Mouse (Mus musculus) MEL (cell line): ENCODE measurements around the gene Stat4. TPM values are rescaled to one million over a fixed set of nuclear protein-coding genes. Genes with fewer than 3 reads are reported as not detected.

Experiments
- DNase-seq: peaks from one replicate; pipeline ENCODE4 v3.0.0; 2011; ENCODE audit warnings: low read depth, low spot score
- H3K27ac ChIP-seq: 2 replicates; pipeline ENCODE4 v1.5.1; 2012; ENCODE audit warnings: low read depth, mild to moderate bottlenecking, control low read depth, low read length, moderate library complexity; ENCODE audit not compliant: control insufficient read depth
- H3K27me3 ChIP-seq, 2 experiments: fragments of 150-350 bp in 1 of 2; sonication (generic) in 1 of 2; 2 replicates each; pipeline ENCODE4 v1.6.1; 2012; ENCODE audit warnings: low read length in 2 of 2, mild to moderate bottlenecking in 2 of 2, improper control_type of control experiment in 1 of 2, moderate library complexity in 1 of 2; ENCODE audit not compliant: insufficient read depth in 2 of 2, control insufficient read depth in 1 of 2
- H3K36me3 ChIP-seq, 2 experiments: 2 replicates each; pipeline ENCODE4 v1.6.1; 2012 to 2014; ENCODE audit warnings: low read length in 2 of 2, improper control_type of control experiment in 1 of 2, inconsistent platforms in 1 of 2, mild to moderate bottlenecking in 1 of 2; ENCODE audit not compliant: insufficient read depth in 2 of 2, control insufficient read depth in 1 of 2
- H3K4me1 ChIP-seq, 2 experiments: fragments of 150-350 bp in 1 of 2; sonication (generic) in 1 of 2; 2 replicates each; pipeline ENCODE4 v1.6.1; 2012; ENCODE audit warnings: low read length in 2 of 2, improper control_type of control experiment in 1 of 2, mild to moderate bottlenecking in 1 of 2; ENCODE audit not compliant: insufficient read depth in 2 of 2, control insufficient read depth in 1 of 2
- H3K4me3 ChIP-seq, 2 experiments: fragments of 150-350 bp in 1 of 2; sonication (generic) in 1 of 2; 2 replicates each; pipeline ENCODE4 v1.5.1; 2012; ENCODE audit warnings: low read depth in 2 of 2, low read length in 2 of 2, mild to moderate bottlenecking in 2 of 2, moderate library complexity in 2 of 2, control low read depth in 1 of 2, improper control_type of control experiment in 1 of 2; ENCODE audit not compliant: control insufficient read depth in 1 of 2, insufficient read depth in 1 of 2
- H3K79me2 ChIP-seq: 2 replicates; pipeline ENCODE4 v1.6.1; 2012; ENCODE audit warnings: mild to moderate bottlenecking, low read length, moderate library complexity; ENCODE audit not compliant: control insufficient read depth, poor library complexity, insufficient read depth
- H3K9ac ChIP-seq: 2 replicates; pipeline ENCODE4 v1.6.1; 2012; ENCODE audit warnings: low read depth, mild to moderate bottlenecking, control low read depth, low read length, moderate library complexity; ENCODE audit not compliant: control insufficient read depth, poor library complexity, severe bottlenecking
- H3K9me3 ChIP-seq: fragments of 150-350 bp; sonication (generic); replicated peaks from 2 replicates; pipeline ENCODE4 v1.6.1; 2012; ENCODE audit warnings: mild to moderate bottlenecking, low read length, improper control_type of control experiment, moderate library complexity; ENCODE audit not compliant: insufficient read depth
- BHLHE40 ChIP-seq: IDR thresholded peaks from 2 replicates; pipeline ENCODE4 v1.6.1; 2012; ENCODE audit warnings: low read depth, mild to moderate bottlenecking, inconsistent platforms, low read length, improper control_type of control experiment, borderline replicate concordance
- CHD1 ChIP-seq: IDR thresholded peaks from 2 replicates; pipeline ENCODE4 v1.6.1; 2012; ENCODE audit warnings: low read depth, mild to moderate bottlenecking, inconsistent platforms, low read length, improper control_type of control experiment
- CHD2 ChIP-seq: IDR thresholded peaks from 2 replicates; pipeline ENCODE4 v1.6.1; 2011; ENCODE audit warnings: low read length, improper control_type of control experiment
- CTCF ChIP-seq, 3 experiments: IDR thresholded peaks in 2 of 3; conservative IDR thresholded peaks in 1 of 3; 2 replicates each; pipeline ENCODE4 v1.5.1; 2011 to 2012; ENCODE audit warnings: low read length in 3 of 3, low read depth in 2 of 3, mild to moderate bottlenecking in 2 of 3, improper control_type of control experiment in 1 of 3, inconsistent platforms in 1 of 3, mixed read lengths in 1 of 3, moderate library complexity in 1 of 3; ENCODE audit not compliant: control insufficient read depth in 1 of 3, insufficient read depth in 1 of 3, poor library complexity in 1 of 3, severe bottlenecking in 1 of 3
- ELF1 ChIP-seq: IDR thresholded peaks from 2 replicates; pipeline ENCODE4 v1.6.1; 2014; ENCODE audit warnings: low read depth, mild to moderate bottlenecking, inconsistent platforms, low read length, improper control_type of control experiment, moderate library complexity
- GATA1 ChIP-seq: IDR thresholded peaks from 2 replicates; pipeline ENCODE4 v1.6.1; 2011; ENCODE audit warnings: low read depth, low read length, improper control_type of control experiment
- HCFC1 ChIP-seq: IDR thresholded peaks from 2 replicates; pipeline ENCODE4 v1.6.1; 2012; ENCODE audit warnings: low read depth, mild to moderate bottlenecking, inconsistent platforms, low read length, improper control_type of control experiment, moderate library complexity
- MAX ChIP-seq: IDR thresholded peaks from 2 replicates; pipeline ENCODE4 v1.6.1; 2011; ENCODE audit warnings: low read length, improper control_type of control experiment
- MAZ ChIP-seq: IDR thresholded peaks from 2 replicates; pipeline ENCODE4 v1.6.1; 2012; ENCODE audit warnings: low read depth, mild to moderate bottlenecking, inconsistent platforms, low read length, improper control_type of control experiment
- MEF2A ChIP-seq: IDR thresholded peaks from 2 replicates; pipeline ENCODE4 v1.6.1; 2014; ENCODE audit warnings: low read depth, mild to moderate bottlenecking, inconsistent platforms, low read length, improper control_type of control experiment; ENCODE audit not compliant: poor library complexity, insufficient replicate concordance, severe bottlenecking; ENCODE audit errors: extremely low read depth
- NELFE ChIP-seq: IDR thresholded peaks from 2 replicates; pipeline ENCODE4 v1.6.1; 2011; ENCODE audit warnings: low read depth, low read length, improper control_type of control experiment
- POLR2A ChIP-seq, 2 experiments: IDR thresholded peaks; 2 replicates each; pipeline ENCODE4 v1.6.1; 2011 to 2012; ENCODE audit warnings: low read length in 2 of 2, mild to moderate bottlenecking in 2 of 2, control low read depth in 1 of 2, improper control_type of control experiment in 1 of 2, low read depth in 1 of 2, moderate library complexity in 1 of 2; ENCODE audit not compliant: control insufficient read depth in 1 of 2, insufficient read depth in 1 of 2, poor library complexity in 1 of 2
- POLR2AphosphoS2 ChIP-seq: IDR thresholded peaks from 2 replicates; pipeline ENCODE4 v1.6.1; 2011; ENCODE audit warnings: low read length, improper control_type of control experiment
- POLR2AphosphoS5 ChIP-seq: IDR thresholded peaks from 2 replicates; pipeline ENCODE4 v1.6.1; 2012; ENCODE audit warnings: low read depth, borderline replicate concordance, mild to moderate bottlenecking, inconsistent platforms, low read length, moderate library complexity, mixed read lengths
- RAD21 ChIP-seq: IDR thresholded peaks from 2 replicates; pipeline ENCODE4 v1.6.1; 2011; ENCODE audit warnings: mild to moderate bottlenecking, low read depth, low read length, improper control_type of control experiment
- RCOR1 ChIP-seq: IDR thresholded peaks from 2 replicates; pipeline ENCODE4 v1.6.1; 2012; ENCODE audit warnings: low read depth, mild to moderate bottlenecking, inconsistent platforms, low read length, improper control_type of control experiment
- SIN3A ChIP-seq: IDR thresholded peaks from 2 replicates; pipeline ENCODE4 v1.6.1; 2012; ENCODE audit warnings: low read length, improper control_type of control experiment, inconsistent platforms
- SMC3 ChIP-seq: IDR thresholded peaks from 2 replicates; pipeline ENCODE4 v1.6.1; 2011; ENCODE audit warnings: low read depth, low read length, improper control_type of control experiment
- TBP ChIP-seq: IDR thresholded peaks from 2 replicates; pipeline ENCODE4 v1.8.0; 2011; ENCODE audit warnings: low read depth, low read length, improper control_type of control experiment
- ZC3H11A ChIP-seq: IDR thresholded peaks from 2 replicates; pipeline ENCODE4 v1.6.1; 2012; ENCODE audit warnings: low read depth, mild to moderate bottlenecking, inconsistent platforms, low read length, improper control_type of control experiment
- ZKSCAN1 ChIP-seq: IDR thresholded peaks from 2 replicates; pipeline ENCODE4 v1.6.1; 2012; ENCODE audit warnings: low read depth, mild to moderate bottlenecking, inconsistent platforms, low read length, improper control_type of control experiment, moderate library complexity
- polyA plus RNA-seq, 2 experiments: library from polyadenylated mRNA; stranded (reverse) in 1 of 2; unstranded in 1 of 2; fragments of >175 nt in 1 of 2; fragments of >200 nt in 1 of 2; gene quantifications; 2 replicates each; pipeline versions ENCODE4 v1.2.1 to v1.2.4; 2012; ENCODE audit warnings: low replicate concordance in 2 of 2, low read depth in 1 of 2; ENCODE audit not compliant: insufficient read length in 2 of 2, insufficient read depth in 1 of 2, missing spikeins in 1 of 2
- total RNA-seq: library from RNA; depleted of rRNA; stranded (reverse); fragments of 300-350 nt; gene quantifications from 2 replicates; pipeline ENCODE4 v1.2.3, GENCODE M21; 2012

Gene Stat4
- total and polyA plus RNA-seq, 3 experiments: not detected

DNA sequence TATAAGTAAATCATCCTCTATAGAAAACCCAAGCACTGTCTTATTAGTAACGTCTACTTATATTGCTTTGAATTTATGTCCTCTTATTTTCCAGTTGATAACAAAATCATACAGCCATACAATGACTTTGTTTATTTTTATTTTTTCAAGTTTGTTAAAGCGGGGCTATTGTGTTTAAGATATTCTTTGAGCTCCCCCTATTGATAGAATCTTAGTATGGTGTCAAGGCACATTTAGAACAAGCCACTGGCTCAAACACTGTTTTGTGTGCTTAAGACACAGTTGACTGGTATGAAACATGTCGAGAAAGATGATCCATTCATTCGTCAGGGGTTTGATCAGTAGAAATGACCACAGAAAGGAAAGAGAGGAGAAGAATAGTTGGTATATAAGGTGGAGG lies 99.3 kb downstream of the Stat4 start:
- no peak overlapping the region for H3K4me3 ChIP-seq
- H3K9me3 ChIP-seq: no peaks in the 10 kb centered on the region
- no peak overlapping the region for H3K9ac ChIP-seq
- TF ChIP-seq CTCF (IDR thresholded peaks at IDR 0.05 in 2 of 3, conservative IDR thresholded peaks at IDR 0.05 in 1 of 3; ENCODE audit: control insufficient read depth in 1 of 3, insufficient read depth in 1 of 3, low read depth in 2 of 3, low read length in 3 of 3, poor library complexity in 1 of 3, severe bottlenecking in 1 of 3): peak in 2 of 3 experiments; percentile 10 to 45; a peak in 2 of 6 replicates
- TF ChIP-seq RCOR1: no peak
- peak; percentile 27; the same call in 1 of the 2 replicates for TF ChIP-seq SMC3
- peak; percentile 56 for TF ChIP-seq RAD21
- peak; percentile 34; the same call in 1 of the 2 replicates for TF ChIP-seq ZC3H11A
- no peak for DNase-seq
- H3K27ac ChIP-seq: no peak overlapping the region
- H3K36me3 ChIP-seq: no peaks in the 10 kb centered on the region
- no peaks in the 10 kb centered on the region; a peak in 1 of 4 replicates for H3K27me3 ChIP-seq
- H3K79me2 ChIP-seq: no peaks in the 10 kb centered on the region
- H3K4me1 ChIP-seq: no peaks in the 10 kb centered on the region

DNA sequence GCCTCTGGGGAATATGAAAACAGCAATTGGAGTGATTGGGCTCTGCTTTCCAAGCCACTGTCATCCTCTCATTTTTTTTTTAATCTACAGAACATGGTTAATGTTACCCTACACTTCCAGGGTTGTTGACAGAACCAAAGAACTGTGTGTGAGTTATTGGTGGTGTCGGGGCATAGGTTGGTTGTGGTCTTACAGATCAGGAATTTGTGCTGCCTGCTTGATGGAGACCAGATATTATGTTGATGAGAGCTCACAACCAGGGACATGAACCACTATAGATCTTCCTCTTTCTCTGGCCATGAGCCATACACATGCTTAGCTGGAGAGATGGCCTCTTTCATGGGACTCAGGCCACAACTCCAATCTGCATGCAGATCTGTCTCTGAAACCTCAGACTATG lies 100.2 kb downstream of the Stat4 start:
- Histone ChIP-seq H3K9me3 (no peaks in the 10 kb centered on the region), H3K4me1 (no peaks in the 10 kb centered on the region), H3K27me3 (no peaks in the 10 kb centered on the region; a peak in 1 of 4 replicates), H3K79me2 (no peaks in the 10 kb centered on the region), H3K27ac (no peak overlapping the region), H3K36me3 (no peaks in the 10 kb centered on the region), H3K9ac (no peak overlapping the region), H3K4me3 (no peak overlapping the region)
- TF ChIP-seq ELF1: no peak
- no peak for TF ChIP-seq CHD2
- no peak for TF ChIP-seq BHLHE40
- no peak for TF ChIP-seq MAZ
- no peak for TF ChIP-seq NELFE
- TF ChIP-seq POLR2A (IDR thresholded peaks at IDR 0.05; ENCODE audit: control insufficient read depth in 1 of 2, insufficient read depth in 1 of 2, low read depth in 1 of 2, low read length in 2 of 2, poor library complexity in 1 of 2): no peak
- no peak for TF ChIP-seq GATA1
- TF ChIP-seq MEF2A: no peak
- TF ChIP-seq SIN3A: no peak
- TF ChIP-seq TBP: no peak
- no peak for DNase-seq

DNA sequence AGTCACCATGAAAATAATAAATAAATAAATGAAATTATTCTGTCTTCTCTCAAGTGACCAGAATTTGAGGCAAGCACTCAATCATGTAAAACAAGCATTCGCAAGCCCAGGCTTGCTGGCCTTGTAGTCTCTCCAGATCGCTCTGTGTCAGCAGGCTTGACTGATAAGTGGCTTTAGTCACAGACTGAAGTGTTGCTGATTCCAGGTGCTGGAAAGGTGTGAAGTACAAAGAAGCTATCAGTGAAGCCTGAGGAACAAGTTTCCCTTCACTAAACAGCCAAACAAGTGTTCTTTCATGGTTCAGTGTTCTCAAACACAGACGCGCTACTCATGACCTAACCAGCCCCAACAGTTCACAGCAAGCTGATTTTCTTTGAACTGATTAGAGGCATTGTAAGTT lies 101.7 kb downstream of the Stat4 start:
- Histone ChIP-seq H3K27me3 (peaks cover 2 to 3% of the 10 kb centered on the region in 2 experiments; a peak in 3 of 4 replicates), H3K79me2 (no peaks in the 10 kb centered on the region), H3K9me3 (no peaks in the 10 kb centered on the region), H3K36me3 (no peaks in the 10 kb centered on the region), H3K4me3 (no peak overlapping the region), H3K27ac (no peak overlapping the region), H3K4me1 (no peaks in the 10 kb centered on the region), H3K9ac (no peak overlapping the region)
- TF ChIP-seq HCFC1: no peak
- no peak for TF ChIP-seq BHLHE40
- TF ChIP-seq GATA1: no peak
- no peak for TF ChIP-seq TBP
- TF ChIP-seq ZKSCAN1: no peak
- no peak for TF ChIP-seq CHD1
- no peak for TF ChIP-seq POLR2AphosphoS2
- TF ChIP-seq MAX: no peak
- no peak for TF ChIP-seq POLR2AphosphoS5
- no peak for DNase-seq
